Comparison of ENCODE assay signal across 8 mouse cellular contexts in the genomic region with DNA sequence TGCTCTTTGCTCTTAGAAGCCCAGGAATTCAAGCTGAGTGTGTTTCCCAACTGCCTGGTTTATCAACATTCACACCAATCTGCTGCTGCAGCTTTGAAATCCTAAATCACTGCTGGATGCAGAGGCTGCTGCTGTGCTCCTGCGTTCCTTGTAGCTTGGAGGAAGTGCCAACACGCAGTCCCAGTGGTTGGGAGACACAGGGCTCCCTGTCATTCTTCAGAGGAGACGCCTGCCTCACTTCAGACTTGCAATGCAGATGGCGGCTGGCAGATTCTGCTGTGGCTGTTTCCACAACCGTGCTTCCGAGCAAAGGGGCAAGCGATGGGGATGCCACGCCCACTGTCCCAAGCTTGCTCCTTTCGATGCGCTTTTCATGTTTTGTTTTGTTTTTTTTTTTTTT.
DNase-seq lines count a peak whose midpoint lies in the region; ATAC-seq lines count a peak whose summit lies in the region.

No protein-coding gene starts in this region.

- H3K27me3 ChIP-seq in heart, embryonic 14.5 days (ENCODE audit: control insufficient read depth, insufficient read depth, low read length), result no peaks in the 10 kb centered on the region
- H3K27me3 ChIP-seq in intestine, embryonic 16.5 days (replicated peaks; ENCODE audit: control insufficient read depth, insufficient read depth, low read length), result no peaks in the 10 kb centered on the region
- H3K27me3 ChIP-seq in stomach, embryonic 16.5 days (ENCODE audit: control insufficient read depth, insufficient read depth, low read length), result no peaks in the 10 kb centered on the region

- H3K27ac ChIP-seq in heart, embryonic 14.5 days (replicated peaks in 1 of 2; ENCODE audit: control insufficient read depth in 1 of 2, insufficient read depth in 1 of 2, low read depth in 2 of 2, low read length in 2 of 2), result peak overlapping the region; percentile 49 to 60
- 0 out of 2 replicates have a peak overlapping the region, but pooled peaks have one; percentile 6 for H3K27ac ChIP-seq in intestine, embryonic 16.5 days (ENCODE audit: low read length)
- H3K27ac ChIP-seq in stomach, embryonic 16.5 days (ENCODE audit: low read length), result peak overlapping the region; percentile 40; the same call in 1 of the 2 replicates

- peak overlapping the region; percentile 39 for H3K4me2 ChIP-seq in heart, embryonic 14.5 days (ENCODE audit: low read length)
- no peak overlapping the region for H3K4me2 ChIP-seq in intestine, embryonic 16.5 days (ENCODE audit: low read depth, low read length)
- no peak overlapping the region for H3K4me2 ChIP-seq in stomach, embryonic 16.5 days (ENCODE audit: low read depth, low read length)

- WGBS in heart, embryonic 14.5 days, result 34% methylated on average over 10 of the region's 10 CpGs
- WGBS in intestine, embryonic 16.5 days, result 52% methylated on average over 10 of the region's 10 CpGs
- 51% methylated on average over 10 of the region's 10 CpGs for WGBS in stomach, embryonic 16.5 days

- no peak for DNase-seq in heart, adult 11 months
- peak; percentile 33 for DNase-seq in thymus, postnatal 4 days
- DNase-seq in thymus, postnatal 0 days (ENCODE audit: low spot score), result no peak
- no peak for DNase-seq in adrenal gland, postnatal 36 days
- DNase-seq in adrenal gland, postnatal 14 days, result no peak

- peaks cover 23 to 32% of the 10 kb centered on the region in 2 experiments for H3K4me1 ChIP-seq in heart, embryonic 14.5 days (ENCODE audit: control insufficient read depth in 2 of 2, insufficient read depth in 2 of 2, low read length in 2 of 2)
- H3K4me1 ChIP-seq in intestine, embryonic 16.5 days (ENCODE audit: control insufficient read depth, insufficient read depth, low read length), result peaks cover 26% of the 10 kb centered on the region
- H3K4me1 ChIP-seq in stomach, embryonic 16.5 days (ENCODE audit: control insufficient read depth, insufficient read depth, low read length), result peaks cover 31% of the 10 kb centered on the region

- no peaks in the 10 kb centered on the region for H3K9me3 ChIP-seq in heart, embryonic 14.5 days (ENCODE audit: control insufficient read depth, low read length)
- H3K9me3 ChIP-seq in intestine, embryonic 16.5 days (ENCODE audit: control insufficient read depth, low read length), result no peaks in the 10 kb centered on the region
- H3K9me3 ChIP-seq in stomach, embryonic 16.5 days (replicated peaks; ENCODE audit: control insufficient read depth, low read length), result no peaks in the 10 kb centered on the region

- ATAC-seq in heart, embryonic 14.5 days (ENCODE audit: insufficient number of reproducible peaks, insufficient read depth, low FRiP score, low read depth), result no peak
- ATAC-seq in intestine, embryonic 16.5 days, result no peak
- ATAC-seq in stomach, embryonic 16.5 days (ENCODE audit: insufficient read depth, low FRiP score), result no peak

- H3K9ac ChIP-seq in heart, embryonic 14.5 days (ENCODE audit: low read length), result no peak overlapping the region
- H3K9ac ChIP-seq in intestine, embryonic 16.5 days (ENCODE audit: low read depth, low read length), result no peak overlapping the region
- H3K9ac ChIP-seq in stomach, embryonic 16.5 days (ENCODE audit: low read length), result no peak overlapping the region

- no peak overlapping the region for H3K4me3 ChIP-seq in heart, embryonic 14.5 days (ENCODE audit: control insufficient read depth in 1 of 2, insufficient read depth in 1 of 2, low read depth in 1 of 2, low read length in 2 of 2)
- no peak overlapping the region for H3K4me3 ChIP-seq in intestine, embryonic 16.5 days (ENCODE audit: low read length)
- H3K4me3 ChIP-seq in stomach, embryonic 16.5 days (replicated peaks; ENCODE audit: low read length), result no peak overlapping the region

- no peaks in the 10 kb centered on the region for H3K36me3 ChIP-seq in heart, embryonic 14.5 days (ENCODE audit: control insufficient read depth, insufficient read depth, low read length)
- H3K36me3 ChIP-seq in intestine, embryonic 16.5 days (ENCODE audit: control insufficient read depth, insufficient read depth, low read length), result no peaks in the 10 kb centered on the region
- no peaks in the 10 kb centered on the region for H3K36me3 ChIP-seq in stomach, embryonic 16.5 days (ENCODE audit: control insufficient read depth, insufficient read depth, low read length)
